Mouse (Mus musculus) heart, postnatal 0 days (tissue): Measurements from ENCODE around the gene Ermp1.
"Not testable (repeated sequence)": the region's sequence is repeated elsewhere in the genome, so short reads cannot be mapped to it uniquely, and the experiment has no call there.

Experiments used
- CTCF ChIP-seq: IDR thresholded peaks from 2 replicates; pipeline ENCODE4 v1.5.1; 2016; ENCODE audit warnings: antibody characterized with exemption, control low read depth, low read depth
- EP300 ChIP-seq: IDR thresholded peaks from 2 replicates; pipeline ENCODE4 v1.6.1; 2016; ENCODE audit warnings: antibody characterized with exemption, low read depth

DNA sequence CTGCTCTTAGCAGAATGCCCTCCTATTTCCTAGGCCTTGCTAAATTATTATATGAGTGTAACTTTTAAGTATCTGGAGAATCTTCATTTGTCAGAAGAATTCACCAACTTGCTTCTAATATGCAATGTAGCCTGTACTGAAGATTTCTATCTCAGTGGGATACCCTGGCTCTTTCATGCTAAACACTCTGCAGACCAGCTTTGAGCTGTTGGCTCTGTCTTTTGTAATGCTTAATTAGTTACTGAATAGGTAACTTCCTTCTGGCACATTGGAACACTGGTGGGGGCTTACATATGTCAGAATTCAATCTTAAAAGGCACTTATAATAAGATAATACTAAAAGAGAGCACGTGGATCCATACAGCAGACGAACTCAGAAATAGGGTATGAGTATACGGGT lies 54.4 kb downstream of the Ermp1 start:
- not testable (repeated sequence) for TF ChIP-seq CTCF, EP300
